Mouse (Mus musculus) C2C12 (cell line): ENCODE results near the gene Asah2.

ENCODE experiments used
- CEBPB ChIP-seq: IDR thresholded peaks from one replicate; pipeline ENCODE4 v1.6.1; 2011; ENCODE audit warnings: low read depth, mild to moderate bottlenecking, control low read depth, moderate library complexity
- CTCF ChIP-seq: IDR thresholded peaks from one replicate; pipeline ENCODE4 v1.5.1; 2011; ENCODE audit not compliant: control insufficient read depth, insufficient read depth, insufficient read length
- MYOG ChIP-seq: IDR thresholded peaks from one replicate; pipeline ENCODE4 v1.6.1; 2011; ENCODE audit not compliant: control insufficient read depth, insufficient read length; ENCODE audit errors: extremely low read depth
- USF1 ChIP-seq: IDR thresholded peaks from one replicate; pipeline ENCODE4 v1.6.1; 2011; ENCODE audit warnings: low read depth, mild to moderate bottlenecking, control low read depth, moderate library complexity

- no peak for TF ChIP-seq CTCF
- no peak for TF ChIP-seq CEBPB
- no peak for TF ChIP-seq MYOG
- TF ChIP-seq USF1: no peak
Measured at GRCm38 (mm10) chr19:32019722-32020121, 88.3 kb downstream of the Asah2 start.
